Mouse (Mus musculus) G1E (cell line): ENCODE results near the gene Ntrk3. TPM values are rescaled to one million over a fixed set of nuclear protein-coding genes. Genes with fewer than 3 reads are reported as not detected.

ENCODE experiments used
- ATAC-seq: 2 replicates; pipeline ENCODE4 v1.8.0; 2016; ENCODE audit warnings: mild to moderate bottlenecking; ENCODE audit not compliant: insufficient number of reproducible peaks, poor library complexity, low FRiP score, severe bottlenecking; ENCODE audit errors: extremely low read depth
- DNase-seq: peaks from one replicate; pipeline ENCODE4 v3.0.0; 2012; ENCODE audit warnings: low spot score
- H3K27me3 ChIP-seq: 2 replicates; pipeline ENCODE4 v1.6.1; 2012; ENCODE audit warnings: mild to moderate bottlenecking, low read length, inconsistent platforms; ENCODE audit not compliant: insufficient read depth
- H3K36me3 ChIP-seq: replicated peaks from 2 replicates; pipeline ENCODE3; 2012; ENCODE audit warnings: mild to moderate bottlenecking, inconsistent platforms
- H3K4me1 ChIP-seq: 2 replicates; pipeline ENCODE4 v1.6.1; 2012; ENCODE audit warnings: low read depth, low read length, inconsistent platforms, mixed read lengths; ENCODE audit not compliant: insufficient read depth
- H3K4me3 ChIP-seq: 2 replicates; pipeline ENCODE4 v1.5.1; 2012; ENCODE audit warnings: low read depth, mild to moderate bottlenecking, inconsistent platforms, low read length, moderate library complexity, mixed read lengths
- H3K9me3 ChIP-seq: replicated peaks from 2 replicates; pipeline ENCODE4 v1.6.1; 2012; ENCODE audit warnings: inconsistent platforms
- CTCF ChIP-seq: IDR thresholded peaks from 2 replicates; pipeline ENCODE4 v1.5.1; 2012; ENCODE audit warnings: low read depth, low read length, inconsistent platforms, mixed read lengths
- GATA1 ChIP-seq: IDR thresholded peaks from 2 replicates; pipeline ENCODE4 v1.6.1; 2012; ENCODE audit warnings: borderline replicate concordance, low read length, inconsistent platforms, mixed read lengths
- GATA2 ChIP-seq: IDR thresholded peaks from 2 replicates; pipeline ENCODE4 v1.6.1; 2012; ENCODE audit warnings: low read depth, low read length, inconsistent platforms, borderline replicate concordance
- POLR2AphosphoS5 ChIP-seq: IDR thresholded peaks from 2 replicates; pipeline ENCODE4 v1.6.1; 2012; ENCODE audit warnings: low read depth, low read length, inconsistent platforms; ENCODE audit not compliant: insufficient replicate concordance
- TAL1 ChIP-seq: conservative IDR thresholded peaks from 2 replicates; pipeline ENCODE4 v1.6.1; 2012; ENCODE audit warnings: low read depth, low read length, inconsistent platforms, mixed read lengths
- polyA plus RNA-seq: library from polyadenylated mRNA; stranded (reverse); fragments of >175 nt; gene quantifications from 2 replicates; pipeline ENCODE4 v1.2.3, GENCODE M21; 2012
- total RNA-seq, 2 experiments: library from RNA; stranded (forward) in 1 of 2; stranded (reverse) in 1 of 2; fragments of 200-1000 nt in 1 of 2; fragments of >200 nt in 1 of 2; fragmentation: Nextera tagmentation in 1 of 2; gene quantifications; 2 replicates each; pipeline ENCODE4 v1.2.3; 2014 to 2017

Ntrk3 gene
- total and polyA plus RNA-seq, 3 experiments, result 0.27 TPM; not detected in 2

- TF ChIP-seq TAL1, result no peak
- TF ChIP-seq GATA1, result no peak
- no peak for TF ChIP-seq POLR2AphosphoS5
- no peak for TF ChIP-seq CTCF
- no peak for TF ChIP-seq GATA2
- Histone ChIP-seq H3K36me3 (no peaks in the 10 kb centered on the region), H3K4me1 (no peaks in the 10 kb centered on the region), H3K4me3 (no peak overlapping the region), H3K9me3 (peaks cover 13% of the 10 kb centered on the region), H3K27me3 (no peaks in the 10 kb centered on the region)
- DNase-seq (no peak), ATAC-seq (no peak)
Measured at GRCm38 (mm10) chr7:78261420-78262125, 476.2 kb downstream of the Ntrk3 start.

GRCm38 (mm10) chr7:78258151-78258550, 479.7 kb downstream of the Ntrk3 start:
- H3K27me3 ChIP-seq, result no peaks in the 10 kb centered on the region

GRCm38 (mm10) chr7:78253777-78254385, 483.9 kb downstream of the Ntrk3 start:
- no peaks in the 10 kb centered on the region for H3K27me3 ChIP-seq
- no peak overlapping the region for H3K4me3 ChIP-seq
- H3K4me1 ChIP-seq, result no peaks in the 10 kb centered on the region
- DNase-seq, result no peak
- peaks cover 6% of the 10 kb centered on the region; the same call in 1 of the 2 replicates for H3K9me3 ChIP-seq
- TF ChIP-seq CTCF (no peak), POLR2AphosphoS5 (no peak), GATA1 (no peak), GATA2 (no peak), TAL1 (no peak)
- ATAC-seq, result no peak
- no peaks in the 10 kb centered on the region for H3K36me3 ChIP-seq

More at GRCm38 (mm10) chr7:78258151-78258550, 479.7 kb downstream of the Ntrk3 start:
- H3K9me3 ChIP-seq, result peaks cover 13% of the 10 kb centered on the region
- no peak for DNase-seq
- no peak for TF ChIP-seq GATA2
- no peak for TF ChIP-seq POLR2AphosphoS5
- TF ChIP-seq CTCF, result no peak
- TF ChIP-seq GATA1, result no peak
- no peak for TF ChIP-seq TAL1
- no peak overlapping the region for H3K4me3 ChIP-seq
- no peaks in the 10 kb centered on the region for H3K36me3 ChIP-seq
- no peak for ATAC-seq
- H3K4me1 ChIP-seq, result no peaks in the 10 kb centered on the region

GRCm38 (mm10) chr7:78248119-78248642, 489.6 kb downstream of the Ntrk3 start:
- Histone ChIP-seq H3K36me3 (no peaks in the 10 kb centered on the region), H3K9me3 (peaks cover 19% of the 10 kb centered on the region), H3K4me1 (no peaks in the 10 kb centered on the region), H3K4me3 (no peak overlapping the region), H3K27me3 (no peaks in the 10 kb centered on the region)
- no peak for ATAC-seq
- no peak for DNase-seq
- TF ChIP-seq TAL1, result no peak
- no peak for TF ChIP-seq GATA1
- no peak for TF ChIP-seq POLR2AphosphoS5
- no peak for TF ChIP-seq CTCF
- no peak for TF ChIP-seq GATA2

- no peak overlapping the region for H3K4me3 ChIP-seq
- no peak for DNase-seq
- H3K36me3 ChIP-seq, result no peaks in the 10 kb centered on the region
- TF ChIP-seq GATA1 (no peak), TAL1 (no peak), CTCF (no peak), POLR2AphosphoS5 (no peak), GATA2 (no peak)
- H3K9me3 ChIP-seq, result no peaks in the 10 kb centered on the region
- ATAC-seq, result no peak
- H3K4me1 ChIP-seq, result no peaks in the 10 kb centered on the region
- no peaks in the 10 kb centered on the region for H3K27me3 ChIP-seq
Measured at GRCm38 (mm10) chr7:78239012-78239411, 498.8 kb downstream of the Ntrk3 start.

- Histone ChIP-seq H3K4me1 (no peaks in the 10 kb centered on the region), H3K27me3 (no peaks in the 10 kb centered on the region), H3K4me3 (no peak overlapping the region), H3K9me3 (peaks cover 11% of the 10 kb centered on the region), H3K36me3 (no peaks in the 10 kb centered on the region)
- no peak for DNase-seq
- TF ChIP-seq GATA2, result no peak
- TF ChIP-seq GATA1, result no peak
- no peak for TF ChIP-seq TAL1
- TF ChIP-seq POLR2AphosphoS5, result no peak
- no peak for TF ChIP-seq CTCF
- ATAC-seq, result no peak
Measured at GRCm38 (mm10) chr7:78221668-78222067, 516.1 kb downstream of the Ntrk3 start.
